Mouse (Mus musculus): ENCODE data around the gene Cavin1. TPM values are rescaled to one million over a fixed set of nuclear protein-coding genes. Genes with fewer than 3 reads are reported as not detected.
A peak's percentile ranks its signal among the peaks of the same experiment; 100 is the strongest.
"Not testable (repeated sequence)": the region's sequence is repeated elsewhere in the genome, so short reads cannot be mapped to it uniquely, and the experiment has no call there.

Gene Cavin1
- polyA plus RNA-seq (2015; fragmentation: Nextera tagmentation; extraction: Ambion mirVana): 47.0 and 61.8 TPM in 2 replicates

DNA sequence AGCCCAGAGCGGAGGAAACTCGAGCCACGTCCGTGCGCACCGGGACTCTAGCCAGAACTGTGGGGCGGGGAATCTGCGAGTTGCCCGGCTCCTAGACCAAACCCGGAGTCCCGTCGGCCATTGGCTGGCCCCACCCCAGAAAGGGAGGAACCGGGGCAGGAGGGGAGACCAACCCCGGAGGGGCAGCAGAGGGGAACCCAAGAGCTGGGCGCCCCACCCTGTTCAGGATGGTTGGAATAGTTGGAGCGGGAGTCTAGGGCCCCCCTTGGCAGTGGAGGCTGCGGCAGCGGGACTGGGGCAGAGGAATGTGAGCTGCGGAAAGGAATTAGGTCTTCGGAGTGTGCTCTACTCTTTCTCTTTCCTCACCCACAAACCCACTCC, at the start of gene Cavin1:
Cavin1 (minus strand) TSS at position 331 of the 381 bp plus-strand sequence.
- H3K9me3 ChIP-seq (ENCODE audit: control insufficient read depth, low read length): no peaks in the 10 kb centered on the region
- peak within 1 kb of the TSS; percentile 60 for H3K9ac ChIP-seq (ENCODE audit: low read depth, low read length)
- H3K27me3 ChIP-seq (replicated peaks; ENCODE audit: control insufficient read depth, insufficient read depth, low read length): peaks cover 52% of the 10 kb centered on the region
- peak within 1 kb of the TSS; percentile 64 for H3K4me2 ChIP-seq (ENCODE audit: low read length)
- under 1% methylated on average over 20 of the region's 20 CpGs for WGBS
- peak within 1 kb of the TSS; percentile 46 for H3K4me3 ChIP-seq (ENCODE audit: low read length)
- H3K36me3 ChIP-seq (ENCODE audit: control insufficient read depth, insufficient read depth, low read length): no peaks in the 10 kb centered on the region
- peak within 1 kb of the TSS; percentile 74 for H3K27ac ChIP-seq (ENCODE audit: low read depth, low read length)
- peak; percentile 81 for ATAC-seq
- peaks cover 10% of the 10 kb centered on the region for H3K4me1 ChIP-seq (ENCODE audit: control insufficient read depth, insufficient read depth, low read depth, low read length)

DNA sequence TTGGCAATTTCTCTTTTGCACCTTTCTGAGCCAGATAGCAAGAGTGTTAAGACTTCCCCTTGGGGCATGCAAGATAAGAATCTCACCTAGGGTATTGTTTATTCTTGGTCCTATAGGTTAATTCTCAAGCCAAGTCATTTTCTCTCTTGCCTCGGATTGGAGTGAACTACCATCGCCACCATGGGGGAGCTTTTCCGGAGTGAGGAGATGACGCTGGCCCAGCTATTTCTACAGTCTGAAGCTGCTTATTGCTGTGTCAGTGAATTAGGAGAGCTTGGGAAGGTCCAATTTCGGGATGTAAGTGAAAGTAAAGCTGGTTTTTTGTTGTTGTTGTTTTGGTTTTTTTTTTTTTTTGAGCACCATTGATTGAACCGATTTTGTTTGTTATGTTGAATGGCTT, 41.0 kb upstream of the Cavin1 start:
- no peak for ATAC-seq
- 76% methylated on average over 6 of the region's 6 CpGs for WGBS
- Histone ChIP-seq H3K27ac (ENCODE audit: low read depth, low read length) (no peak overlapping the region), H3K9ac (ENCODE audit: low read depth, low read length) (no peak overlapping the region), H3K4me3 (ENCODE audit: low read length) (peak overlapping the region; percentile 61), H3K4me2 (ENCODE audit: low read length) (peak overlapping the region; percentile 60), H3K4me1 (ENCODE audit: control insufficient read depth, insufficient read depth, low read depth, low read length) (peaks cover 25% of the 10 kb centered on the region), H3K9me3 (ENCODE audit: control insufficient read depth, low read length) (no peaks in the 10 kb centered on the region), H3K27me3 (replicated peaks; ENCODE audit: control insufficient read depth, insufficient read depth, low read length) (no peaks in the 10 kb centered on the region), H3K36me3 (ENCODE audit: control insufficient read depth, insufficient read depth, low read length) (0 out of 2 replicates have a peak, but pooled peaks cover 3% of the 10 kb centered on the region)

DNA sequence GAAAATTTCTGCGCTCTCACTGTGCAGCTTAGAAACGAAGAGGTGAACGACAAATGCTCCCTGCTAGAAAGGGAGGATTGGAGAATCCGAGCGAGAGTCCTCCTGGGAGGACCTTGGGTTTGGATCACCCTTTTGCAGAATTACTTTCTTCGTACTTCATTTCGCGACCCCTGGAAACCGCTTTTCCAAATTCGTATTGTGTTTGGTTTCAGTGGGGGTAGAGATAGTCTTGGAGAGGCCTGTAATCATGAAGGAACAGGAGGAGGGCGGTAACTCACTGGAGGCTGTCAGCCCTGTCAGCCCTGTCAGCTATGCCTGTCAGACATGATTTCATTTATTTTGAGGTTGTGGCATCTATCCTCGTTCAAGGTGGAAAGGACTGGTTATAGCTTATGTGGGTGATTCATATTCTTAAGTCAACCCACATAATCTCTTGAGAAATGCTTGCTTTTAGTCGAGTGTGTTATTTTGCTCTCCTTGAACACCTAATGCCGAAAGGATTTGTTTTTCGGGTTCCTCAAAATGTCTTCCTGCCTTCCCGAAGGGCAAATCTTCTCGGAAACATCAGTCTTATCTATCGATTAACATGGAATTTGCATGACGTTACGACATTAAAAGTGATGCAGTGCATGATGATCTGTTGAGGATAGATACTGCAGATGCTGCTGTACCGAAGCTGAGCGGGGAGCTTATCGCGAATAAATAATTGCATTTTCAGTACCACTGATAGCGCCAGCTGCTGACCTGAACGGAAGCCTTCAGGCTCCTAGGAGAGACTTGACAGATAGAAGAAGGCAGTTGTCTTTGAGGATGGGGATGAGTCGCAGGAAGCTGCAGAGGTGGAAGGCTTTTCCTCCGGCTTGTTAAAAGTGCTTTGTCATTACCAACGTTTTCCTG, 39.4 kb upstream of the Cavin1 start:
- Histone ChIP-seq H3K4me1 (ENCODE audit: control insufficient read depth, insufficient read depth, low read depth, low read length) (peaks cover 25% of the 10 kb centered on the region), H3K27ac (ENCODE audit: low read depth, low read length) (peak overlapping the region; percentile 89), H3K4me2 (ENCODE audit: low read length) (peak overlapping the region; percentile 60), H3K9ac (ENCODE audit: low read depth, low read length) (peak overlapping the region; percentile 81), H3K4me3 (ENCODE audit: low read length) (peak overlapping the region; percentile 61), H3K27me3 (replicated peaks; ENCODE audit: control insufficient read depth, insufficient read depth, low read length) (peaks cover 2% of the 10 kb centered on the region; the same call in 1 of the 2 replicates), H3K9me3 (ENCODE audit: control insufficient read depth, low read length) (no peaks in the 10 kb centered on the region), H3K36me3 (ENCODE audit: control insufficient read depth, insufficient read depth, low read length) (0 out of 2 replicates have a peak, but pooled peaks cover 3% of the 10 kb centered on the region)
- WGBS: 6% methylated on average over 29 of the region's 29 CpGs
- no peak; the same call in 1 of the 2 replicates for ATAC-seq

DNA sequence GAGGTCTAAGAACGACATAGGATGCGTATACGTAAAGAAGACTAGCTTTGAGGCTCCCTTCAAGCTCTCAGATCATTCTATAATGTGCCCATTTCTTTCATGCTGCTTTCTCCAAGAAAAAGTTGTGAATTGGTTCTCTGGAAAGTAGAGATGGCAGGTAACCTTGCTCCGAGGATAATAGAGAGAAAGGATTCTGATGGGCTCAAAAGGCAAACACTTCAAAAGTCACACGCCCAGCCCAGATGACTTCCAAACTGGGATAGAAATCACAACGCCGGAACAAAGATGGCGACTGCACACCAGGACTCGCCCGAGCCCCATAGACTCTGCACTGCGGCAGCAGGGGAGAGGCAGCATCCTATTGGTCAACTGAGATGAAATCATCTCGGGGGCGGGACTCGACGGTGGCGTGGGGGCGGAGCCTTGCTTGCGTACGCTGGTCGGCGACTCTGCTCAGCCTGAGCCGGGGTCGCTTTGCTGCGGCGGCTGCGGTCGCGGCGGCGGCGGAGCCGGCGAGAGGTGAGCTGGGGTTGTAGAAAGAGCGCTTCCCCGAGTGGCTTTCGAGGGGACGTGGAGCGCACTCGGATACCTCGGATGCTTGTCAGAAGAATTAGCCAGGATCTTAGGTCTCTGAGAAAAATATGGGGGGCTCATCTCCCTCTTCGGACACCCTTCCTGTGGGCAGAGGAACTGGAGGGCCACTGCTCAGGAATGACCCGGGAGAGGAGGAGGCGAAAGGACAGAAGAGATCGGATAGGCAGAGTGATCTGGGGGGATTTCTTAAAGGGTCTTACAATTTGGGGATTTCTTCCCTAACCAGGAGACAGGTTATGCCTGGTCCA, 38.6 kb upstream of the Cavin1 start, which contains the start of gene Atp6v0a1:
Atp6v0a1 (plus strand) TSS at position 407 of the 842 bp plus-strand sequence.
- ATAC-seq: peak; percentile 100
- Histone ChIP-seq H3K4me3 (ENCODE audit: low read length) (peak within 1 kb of the TSS; percentile 61), H3K4me2 (ENCODE audit: low read length) (peak within 1 kb of the TSS; percentile 60), H3K27me3 (replicated peaks; ENCODE audit: control insufficient read depth, insufficient read depth, low read length) (peaks cover 2% of the 10 kb centered on the region; the same call in 1 of the 2 replicates), H3K36me3 (ENCODE audit: control insufficient read depth, insufficient read depth, low read length) (0 out of 2 replicates have a peak, but pooled peaks cover 3% of the 10 kb centered on the region), H3K9ac (ENCODE audit: low read depth, low read length) (peak within 1 kb of the TSS; percentile 81), H3K4me1 (ENCODE audit: control insufficient read depth, insufficient read depth, low read depth, low read length) (peaks cover 25% of the 10 kb centered on the region), H3K9me3 (ENCODE audit: control insufficient read depth, low read length) (no peaks in the 10 kb centered on the region), H3K27ac (ENCODE audit: low read depth, low read length) (peak within 1 kb of the TSS; percentile 89)
- WGBS: under 1% methylated on average over 44 of the region's 44 CpGs

DNA sequence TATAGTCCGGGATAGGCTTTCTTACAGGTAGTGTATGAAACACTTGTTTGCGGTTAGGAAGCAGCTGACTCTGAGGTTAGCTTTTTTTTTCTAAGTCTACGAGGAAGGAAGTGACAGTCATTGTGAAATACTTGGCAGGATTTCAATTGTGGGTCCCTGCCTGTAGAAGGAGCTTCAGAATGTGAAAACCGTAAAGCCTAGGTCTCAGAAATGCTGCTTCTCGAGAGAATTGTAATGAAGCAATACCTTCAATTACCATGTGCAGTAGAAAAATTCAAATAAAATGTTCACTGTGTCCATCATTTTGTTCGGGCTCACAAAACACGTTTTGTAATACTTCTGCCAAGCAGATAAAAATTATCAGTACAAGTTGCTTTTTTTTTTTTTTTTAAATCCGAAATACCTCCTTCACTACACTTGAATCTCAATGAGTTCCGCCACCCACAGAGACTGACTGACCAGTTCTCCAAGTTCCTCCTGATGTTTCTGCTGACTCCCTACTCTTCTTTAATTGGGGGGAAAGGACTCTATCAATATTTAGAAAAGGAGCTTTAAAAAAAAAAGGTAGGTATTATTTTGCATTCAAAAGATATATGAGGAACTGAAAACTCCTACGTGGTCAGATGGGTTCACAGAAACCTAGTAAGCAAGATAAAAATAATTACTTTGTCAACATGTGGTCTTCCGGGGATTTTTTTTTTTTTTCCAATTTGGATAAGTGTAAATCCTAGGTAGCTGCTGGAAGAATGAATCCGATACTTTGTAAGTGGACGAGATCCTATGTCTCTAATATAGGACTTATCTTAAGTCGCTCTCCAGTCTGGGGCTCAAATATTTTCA, 37.7 kb upstream of the Cavin1 start:
- Histone ChIP-seq H3K27ac (ENCODE audit: low read depth, low read length) (peak overlapping the region; percentile 89), H3K4me2 (ENCODE audit: low read length) (peak overlapping the region; percentile 57), H3K4me3 (ENCODE audit: low read length) (peak overlapping the region; percentile 61), H3K9me3 (ENCODE audit: control insufficient read depth, low read length) (no peaks in the 10 kb centered on the region), H3K4me1 (ENCODE audit: control insufficient read depth, insufficient read depth, low read depth, low read length) (peaks cover 18% of the 10 kb centered on the region), H3K9ac (ENCODE audit: low read depth, low read length) (peak overlapping the region; percentile 35; the same call in 1 of the 2 replicates), H3K36me3 (ENCODE audit: control insufficient read depth, insufficient read depth, low read length) (0 out of 2 replicates have a peak, but pooled peaks cover 3% of the 10 kb centered on the region), H3K27me3 (replicated peaks; ENCODE audit: control insufficient read depth, insufficient read depth, low read length) (peaks cover 2% of the 10 kb centered on the region; the same call in 1 of the 2 replicates)
- 45% methylated on average over 14 of the region's 14 CpGs for WGBS
- ATAC-seq: no peak

DNA sequence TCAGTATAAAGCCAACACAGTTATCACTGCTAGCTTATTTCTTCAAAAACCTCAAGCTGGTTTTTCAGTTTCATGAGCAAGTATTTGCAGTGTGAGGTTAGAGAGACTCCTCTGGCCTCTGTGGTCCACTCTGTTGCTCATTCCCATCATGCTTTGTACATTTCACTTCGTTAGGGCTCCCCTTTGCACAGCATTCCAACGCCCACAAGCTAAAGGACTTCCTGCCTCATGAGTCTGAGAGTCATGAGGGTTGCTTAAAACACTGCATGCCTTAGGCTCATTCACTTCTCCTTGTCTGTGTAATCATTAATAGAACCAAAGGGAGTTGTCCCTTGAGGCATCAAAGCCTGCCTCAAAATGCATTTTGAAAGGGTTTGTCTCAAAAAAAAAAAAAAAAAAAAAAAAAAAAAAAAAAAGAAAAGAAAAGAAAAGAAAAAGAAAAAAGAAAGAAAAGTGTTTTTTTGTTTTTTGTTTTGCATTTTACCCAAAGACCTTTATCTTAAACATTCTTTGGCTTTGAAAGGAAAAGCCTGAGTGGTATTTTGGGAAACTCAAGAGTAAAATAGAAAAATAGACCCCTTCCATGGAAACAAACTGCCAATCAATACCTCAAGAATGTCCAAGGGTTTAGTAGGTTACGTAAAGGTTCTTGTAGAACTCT, 32.5 kb upstream of the Cavin1 start:
- H3K36me3 ChIP-seq (ENCODE audit: control insufficient read depth, insufficient read depth, low read length): no peaks in the 10 kb centered on the region
- H3K27ac ChIP-seq (ENCODE audit: low read depth, low read length): no peak overlapping the region
- WGBS: 38% methylated on average over 3 of the region's 3 CpGs
- peaks cover 2% of the 10 kb centered on the region; the same call in 1 of the 2 replicates for H3K27me3 ChIP-seq (replicated peaks; ENCODE audit: control insufficient read depth, insufficient read depth, low read length)
- no peak overlapping the region for H3K9ac ChIP-seq (ENCODE audit: low read depth, low read length)
- H3K4me1 ChIP-seq (ENCODE audit: control insufficient read depth, insufficient read depth, low read depth, low read length): no peaks in the 10 kb centered on the region; the same call in 1 of the 2 replicates
- no peaks in the 10 kb centered on the region for H3K9me3 ChIP-seq (ENCODE audit: control insufficient read depth, low read length)
- no peak overlapping the region for H3K4me2 ChIP-seq (ENCODE audit: low read length)
- H3K4me3 ChIP-seq (ENCODE audit: low read length): no peak overlapping the region
- no peak for ATAC-seq

DNA sequence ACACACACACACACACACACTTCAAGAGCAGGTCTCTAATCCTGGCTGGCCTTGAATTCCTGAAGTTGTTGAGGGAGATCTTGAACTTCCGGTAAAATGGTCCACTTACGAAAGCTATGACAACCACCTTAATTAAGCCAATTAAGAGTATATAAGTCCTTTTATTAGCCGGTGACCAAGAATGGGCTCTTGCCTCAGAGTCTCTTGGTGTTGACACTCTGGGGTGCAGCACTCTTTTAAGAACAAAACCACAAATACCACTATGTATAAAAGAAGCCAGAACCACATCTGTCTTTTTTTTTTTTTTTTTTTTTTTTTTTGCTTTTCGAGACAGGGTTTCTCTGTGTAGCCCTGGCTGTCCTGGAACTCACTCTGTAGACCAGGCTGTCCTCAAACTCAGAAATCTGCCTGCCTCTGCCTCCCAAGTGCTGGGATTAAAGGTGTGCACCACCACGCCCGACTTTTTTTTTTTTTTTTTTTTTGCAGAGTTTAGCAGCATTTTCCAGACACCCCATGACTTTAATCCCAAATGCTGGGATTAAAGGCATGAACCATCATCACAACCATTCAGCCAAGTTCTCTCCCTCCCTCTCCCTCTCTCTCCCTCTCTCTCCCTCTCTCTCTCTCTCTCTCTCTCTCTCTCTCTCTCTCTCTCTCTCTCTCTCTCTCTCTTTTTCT, 31.3 kb upstream of the Cavin1 start:
- H3K4me1 ChIP-seq (ENCODE audit: control insufficient read depth, insufficient read depth, low read depth, low read length); H3K36me3 ChIP-seq (ENCODE audit: control insufficient read depth, insufficient read depth, low read length); H3K27me3 ChIP-seq (replicated peaks; ENCODE audit: control insufficient read depth, insufficient read depth, low read length); H3K9ac ChIP-seq (ENCODE audit: low read depth, low read length); H3K4me3 ChIP-seq (ENCODE audit: low read length); ATAC-seq; H3K9me3 ChIP-seq (ENCODE audit: control insufficient read depth, low read length); H3K27ac ChIP-seq (ENCODE audit: low read depth, low read length); H3K4me2 ChIP-seq (ENCODE audit: low read length): not testable (repeated sequence)
- 90% methylated on average over 6 of the region's 6 CpGs for WGBS

Data from hindbrain, embryonic 16.5 days (tissue).